In genomic region chr9:45754452-45755091, GRCm38 (mm10) we compare ENCODE assay signal across 8 mouse cellular contexts.
DNase-seq lines count a peak whose midpoint lies in the region; ATAC-seq and TF ChIP-seq lines count a peak whose summit lies in the region.

No protein-coding gene starts in this region.

- H3K9ac ChIP-seq in heart, adult 2 months (ENCODE audit: low read depth, low read length) = no peak overlapping the region
- no peak overlapping the region for H3K9ac ChIP-seq in heart, embryonic 12.5 days

- no peak for TF ChIP-seq POLR2A in heart, adult 2 months (IDR thresholded peaks at IDR 0.05; ENCODE audit: insufficient read depth, low read depth, low read length)

- no peak overlapping the region for H3K27ac ChIP-seq in heart, adult 2 months
- no peak overlapping the region for H3K27ac ChIP-seq in heart, embryonic 12.5 days (ENCODE audit: poor library complexity, severe bottlenecking)

- TF ChIP-seq CTCF in heart, adult 2 months (IDR thresholded peaks at IDR 0.05) = peak; percentile 79

- H3K4me1 ChIP-seq in heart, adult 2 months (ENCODE audit: control insufficient read depth, insufficient read depth, low read length) = no peaks in the 10 kb centered on the region
- no peaks in the 10 kb centered on the region for H3K4me1 ChIP-seq in heart, embryonic 12.5 days (replicated peaks)

- H3K4me2 ChIP-seq in heart, embryonic 12.5 days = no peak overlapping the region

- no peaks in the 10 kb centered on the region for H3K36me3 ChIP-seq in heart, adult 2 months (ENCODE audit: control insufficient read depth, insufficient read depth, low read length)
- no peaks in the 10 kb centered on the region for H3K36me3 ChIP-seq in heart, embryonic 12.5 days

- peak; percentile 48; the same call in 1 of the 2 replicates for TF ChIP-seq EP300 in heart, adult 2 months (IDR thresholded peaks at IDR 0.05; ENCODE audit: insufficient read depth, low read depth, low read length)

- 38% methylated on average over 8 of the region's 8 CpGs for WGBS in heart, adult 2 months
- 35% methylated on average over 8 of the region's 8 CpGs for WGBS in heart, embryonic 12.5 days

- intact Hi-C loops in heart, adult 2 months (cut with DNase I) = loop anchor here (1.0 to 5.0 kb wide), 2 partner anchors 162 to 338 kb away; no protein-coding TSS in a partner anchor

- H3K27me3 ChIP-seq in heart, adult 2 months (ENCODE audit: control insufficient read depth, insufficient read depth, low read length) = no peaks in the 10 kb centered on the region
- H3K27me3 ChIP-seq in heart, embryonic 12.5 days (replicated peaks) = 0 out of 2 replicates have a peak, but pooled peaks cover 9% of the 10 kb centered on the region

- no peak overlapping the region for H3K4me3 ChIP-seq in heart, adult 2 months
- no peak overlapping the region for H3K4me3 ChIP-seq in heart, embryonic 12.5 days

- no peaks in the 10 kb centered on the region for H3K79me2 ChIP-seq in heart, adult 2 months (replicated peaks; ENCODE audit: control insufficient read depth, insufficient read depth, low read length)

- H3K9me3 ChIP-seq in heart, embryonic 12.5 days (replicated peaks) = no peaks in the 10 kb centered on the region

- no peak for ATAC-seq in heart, embryonic 12.5 days (ENCODE audit: insufficient number of reproducible peaks, low FRiP score)

- DNase-seq in heart, adult 2 months = peak; percentile 38 to 66
- peak; percentile 13 for DNase-seq in T-cell, adult 2 months (ENCODE audit: low spot score)
- peak; percentile 89 to 93 for DNase-seq in cerebellum, postnatal 14 days
- peak; percentile 76 to 86 for DNase-seq in frontal cortex, postnatal 14 days (ENCODE audit: low spot score in 2 of 2)
- peak; percentile 81 for DNase-seq in layer of hippocampus, adult 9-10 months (ENCODE audit: low spot score)
- DNase-seq in lung, postnatal 36 days = peak; percentile 65
- peak; percentile 84 for DNase-seq in right cerebral cortex, postnatal 14 days

Comparison
In these comparisons a context has a peak if more than half of its experiments do, and no peak if none do; other contexts are left out.
1. DNase-seq: peak in every context shown above with its lines; median percentile 91 in cerebellum, postnatal 14 days; 84 in right cerebral cortex, postnatal 14 days; 81 in frontal cortex, postnatal 14 days; 81 in layer of hippocampus, adult 9-10 months; 65 in lung, postnatal 36 days; 52 in heart, adult 2 months; 13 in T-cell, adult 2 months.